Mouse (Mus musculus): ENCODE measurements around the gene Syngr2.
A peak's percentile ranks its signal among the peaks of the same experiment; 100 is the strongest.

Gene Syngr2

GRCm38 (mm10) chr11:117836306-117836705 lies 26.8 kb downstream of the Syngr2 start:
- no peak for DNase-seq

GRCm38 (mm10) chr11:117838572-117838971 lies 29.1 kb downstream of the Syngr2 start:
- no peak for DNase-seq

DNA sequence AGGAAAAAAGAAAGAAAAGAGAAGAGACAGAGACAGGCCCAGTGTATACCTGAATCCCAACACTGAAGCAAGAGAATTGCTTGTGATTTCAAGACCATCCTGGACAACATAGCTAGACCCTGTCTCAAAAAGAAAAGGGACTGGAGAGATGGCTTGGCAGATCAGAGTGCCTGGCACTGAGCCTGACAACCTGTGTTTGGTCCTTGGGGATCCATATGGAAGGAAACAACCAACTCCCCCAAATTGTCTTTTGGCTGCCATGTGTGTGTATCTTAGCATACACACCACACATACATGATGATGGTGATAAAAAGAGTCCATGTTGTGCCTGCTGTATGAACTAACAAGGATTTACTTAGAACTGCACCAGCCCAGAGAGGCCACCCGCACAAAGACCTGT lies 29.6 kb downstream of the Syngr2 start:
- DNase-seq, result no peak

DNA sequence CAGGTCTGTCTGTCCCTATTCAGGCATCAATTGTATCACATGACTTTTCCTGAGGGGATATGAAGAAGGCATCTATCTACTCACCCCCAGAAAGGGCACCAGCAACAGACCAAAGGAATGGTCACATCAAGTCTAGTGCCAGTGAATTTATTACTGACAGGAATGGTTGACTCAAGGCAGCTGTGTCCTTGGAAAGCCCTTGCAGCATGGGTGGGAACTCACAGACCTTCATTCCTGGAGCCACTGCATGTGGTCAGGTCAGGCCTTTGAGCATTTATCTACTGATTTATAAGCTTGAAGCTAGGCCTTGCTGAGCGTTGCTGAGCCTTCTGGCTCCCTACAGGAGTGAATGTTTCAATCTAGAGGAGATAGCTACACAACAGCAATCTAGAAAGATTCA lies 31.4 kb downstream of the Syngr2 start:
- no peak for DNase-seq

- no peak for DNase-seq
Observed at GRCm38 (mm10) chr11:117843434-117843833, 34.0 kb downstream of the Syngr2 start.

GRCm38 (mm10) chr11:117844997-117845396 lies 35.5 kb downstream of the Syngr2 start:
- no peak for DNase-seq

GRCm38 (mm10) chr11:117845651-117846050 lies 36.2 kb downstream of the Syngr2 start:
- no peak for DNase-seq

DNA sequence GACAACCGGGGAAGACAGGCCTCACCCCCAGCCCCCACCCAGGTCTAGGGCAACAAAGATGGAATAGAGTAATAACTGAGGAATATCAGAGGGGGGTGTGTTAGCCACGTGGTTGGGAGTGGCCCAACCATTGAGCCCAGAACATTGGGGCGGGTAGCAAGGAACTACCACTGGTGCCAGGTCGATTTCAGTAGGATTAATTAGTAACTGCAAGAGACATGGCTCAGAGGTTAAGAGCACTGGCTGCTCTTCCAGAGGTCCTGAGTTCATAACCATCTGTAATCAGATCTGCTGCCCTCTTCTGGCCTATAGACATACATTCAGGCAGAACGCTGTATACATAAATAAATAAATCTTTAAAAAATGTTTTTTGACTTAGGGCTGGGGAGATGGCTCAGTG lies 37.2 kb downstream of the Syngr2 start:
- DNase-seq, result no peak

DNA sequence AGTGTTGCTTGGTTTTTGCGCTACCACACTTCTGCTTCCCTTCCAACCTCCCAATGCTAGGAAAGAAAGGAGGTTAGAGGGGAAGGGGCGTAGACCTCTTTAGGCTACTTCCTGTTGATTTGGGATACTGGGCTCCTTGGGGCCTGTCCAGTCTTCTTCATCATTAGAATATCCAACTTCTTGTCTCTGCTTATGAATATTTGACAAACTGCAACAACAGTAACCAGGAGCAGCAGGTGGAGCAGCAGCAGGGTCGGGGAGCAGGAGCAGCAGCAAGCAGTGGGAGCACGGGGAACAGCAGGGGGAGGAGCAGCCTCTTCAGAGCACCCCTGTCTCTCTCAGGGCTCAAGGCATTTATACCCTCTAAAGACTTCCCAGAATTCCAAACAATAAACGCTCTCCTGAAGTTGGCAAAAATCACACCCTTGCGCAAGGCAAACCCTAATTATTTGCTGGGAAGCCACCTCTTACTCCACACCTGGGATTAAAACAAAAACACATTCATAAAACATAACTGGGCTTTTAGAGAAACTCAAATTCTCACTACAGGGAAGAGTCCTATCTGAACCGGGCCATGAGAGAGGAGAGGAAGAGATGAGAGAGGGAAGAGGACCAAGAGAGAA lies 38.2 kb downstream of the Syngr2 start:
- DNase-seq, result no peak

DNA sequence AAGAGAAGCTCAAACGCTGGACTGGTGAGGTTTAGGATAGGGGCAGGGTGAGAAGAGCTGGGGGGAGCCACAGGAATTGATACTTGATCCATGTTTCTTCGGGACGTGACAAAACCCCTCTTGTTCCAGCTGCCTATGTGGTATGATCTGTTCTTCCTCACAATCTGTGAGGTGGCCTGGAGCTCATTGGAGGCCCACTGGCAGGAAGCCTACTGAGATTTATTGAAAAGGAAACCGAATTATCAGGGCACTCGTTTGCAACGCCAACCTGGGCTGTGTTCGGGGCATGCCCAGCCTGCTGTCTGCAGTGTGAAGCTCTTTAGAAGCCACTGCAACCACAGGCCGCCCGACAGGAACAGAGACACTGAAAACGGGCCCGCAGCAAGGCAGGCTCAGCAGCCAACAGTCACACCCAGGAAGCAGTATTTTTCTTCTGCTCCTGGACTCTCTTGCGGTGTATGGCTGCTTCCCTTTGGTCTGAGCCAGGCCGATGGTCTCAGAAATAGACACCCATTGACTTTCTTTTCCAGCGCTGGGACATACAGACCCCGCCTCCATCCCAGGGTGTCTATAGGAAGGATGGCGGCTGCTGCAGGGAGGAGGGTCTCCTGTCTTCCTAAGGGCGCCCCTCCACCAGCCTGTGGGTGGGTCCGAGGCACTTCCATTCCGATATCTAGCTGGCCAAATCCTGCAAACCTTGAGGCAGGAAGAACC lies 39.0 kb downstream of the Syngr2 start:
- DNase-seq, result peak; percentile 65 to 74

DNA sequence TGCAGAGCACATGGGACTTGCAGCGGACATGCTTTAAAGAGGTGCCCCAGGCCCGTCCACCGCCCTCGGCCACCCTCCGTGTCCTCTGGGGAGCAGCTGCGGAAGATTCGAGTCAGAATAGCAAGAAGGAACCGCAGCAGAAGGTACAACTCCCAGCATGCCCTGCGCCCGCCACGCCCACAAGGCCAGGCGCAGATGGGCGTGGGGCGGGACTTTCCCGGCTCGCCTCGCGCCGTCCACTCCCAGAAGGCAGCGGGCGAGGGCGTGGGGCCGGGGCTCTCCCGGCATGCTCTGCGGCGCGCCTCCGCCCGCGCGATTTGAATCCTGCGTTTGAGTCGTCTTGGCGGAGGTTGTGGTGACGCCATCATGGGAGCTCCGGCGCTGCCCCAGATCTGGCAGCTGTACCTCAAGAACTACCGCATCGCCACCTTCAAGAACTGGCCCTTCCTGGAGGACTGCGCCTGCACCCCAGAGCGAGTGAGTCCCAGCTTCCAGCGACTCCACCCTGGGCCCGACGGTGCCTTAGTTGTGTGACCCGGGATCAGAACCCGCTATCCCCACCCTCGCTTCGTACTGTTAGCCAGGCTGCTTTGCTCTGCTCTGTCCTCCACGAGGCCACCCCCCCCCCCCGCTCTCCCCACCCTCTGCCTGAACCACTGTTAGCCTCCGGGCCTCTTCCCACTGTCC lies 39.7 kb downstream of the Syngr2 start, which contains the start of gene Birc5:
Birc5 (plus strand) TSS at position 267 of the 687 bp plus-strand sequence.
- peak; percentile 97 to 98 for DNase-seq

- no peak for DNase-seq
Observed at GRCm38 (mm10) chr11:117852875-117853274, 43.4 kb downstream of the Syngr2 start.

- no peak for DNase-seq
Observed at GRCm38 (mm10) chr11:117854241-117854640, 44.8 kb downstream of the Syngr2 start.

DNA sequence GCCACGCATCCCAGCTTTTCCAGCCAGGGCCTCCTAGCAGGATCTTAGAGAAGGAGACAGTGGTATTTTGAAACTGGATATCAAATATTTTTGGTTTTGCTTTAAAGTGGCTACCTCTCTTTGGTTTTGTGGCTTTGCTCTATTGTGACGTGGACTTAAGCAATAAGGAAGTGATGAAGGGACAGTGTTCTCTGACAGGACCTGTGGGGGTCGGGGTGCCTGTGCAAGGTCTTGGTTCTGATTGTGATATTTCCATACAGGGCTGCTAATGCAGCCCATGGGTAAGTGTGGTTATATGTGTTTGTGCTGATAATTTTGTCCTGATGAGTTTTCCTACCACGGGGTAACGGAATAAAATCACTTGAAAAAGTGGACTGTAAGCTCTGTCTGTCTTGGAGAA lies 45.9 kb downstream of the Syngr2 start:
- DNase-seq, result no peak

DNA sequence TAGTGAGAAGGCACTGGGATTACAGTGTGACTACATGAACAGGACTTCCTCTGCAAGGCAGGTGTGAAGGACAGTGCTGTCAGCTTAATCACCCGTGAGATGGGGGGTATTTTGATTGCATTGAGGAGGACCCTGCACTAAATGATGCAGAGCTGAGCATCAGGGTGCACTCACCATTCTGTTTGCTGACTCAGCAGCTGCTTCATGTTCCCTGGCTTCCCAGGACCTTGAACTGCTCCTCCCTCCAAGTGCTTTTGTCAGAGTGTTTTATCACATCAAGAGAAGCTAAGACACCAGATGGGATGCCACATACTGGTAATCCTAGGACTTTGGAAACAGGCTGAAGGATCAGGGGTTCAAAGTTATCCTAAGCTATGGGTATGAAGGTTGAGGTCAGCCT lies 46.5 kb downstream of the Syngr2 start:
- no peak for DNase-seq

GRCm38 (mm10) chr11:117857462-117857861 lies 48.0 kb downstream of the Syngr2 start:
- DNase-seq, result no peak

GRCm38 (mm10) chr11:117858392-117858791 lies 48.9 kb downstream of the Syngr2 start:
- DNase-seq, result no peak

- peak; percentile 20 to 45 for DNase-seq
Observed at GRCm38 (mm10) chr11:117860601-117861000, 51.1 kb downstream of the Syngr2 start, which contains the start of gene Tmem235. TSS of gene Tmem235 (plus strand) at chr11:117860752.

- DNase-seq, result no peak
Observed at GRCm38 (mm10) chr11:117863174-117863856, 53.8 kb downstream of the Syngr2 start.

Measured in thymus, postnatal 36 days (tissue).